ENCODE assay signal across 8 mouse cellular contexts in the genomic region with DNA sequence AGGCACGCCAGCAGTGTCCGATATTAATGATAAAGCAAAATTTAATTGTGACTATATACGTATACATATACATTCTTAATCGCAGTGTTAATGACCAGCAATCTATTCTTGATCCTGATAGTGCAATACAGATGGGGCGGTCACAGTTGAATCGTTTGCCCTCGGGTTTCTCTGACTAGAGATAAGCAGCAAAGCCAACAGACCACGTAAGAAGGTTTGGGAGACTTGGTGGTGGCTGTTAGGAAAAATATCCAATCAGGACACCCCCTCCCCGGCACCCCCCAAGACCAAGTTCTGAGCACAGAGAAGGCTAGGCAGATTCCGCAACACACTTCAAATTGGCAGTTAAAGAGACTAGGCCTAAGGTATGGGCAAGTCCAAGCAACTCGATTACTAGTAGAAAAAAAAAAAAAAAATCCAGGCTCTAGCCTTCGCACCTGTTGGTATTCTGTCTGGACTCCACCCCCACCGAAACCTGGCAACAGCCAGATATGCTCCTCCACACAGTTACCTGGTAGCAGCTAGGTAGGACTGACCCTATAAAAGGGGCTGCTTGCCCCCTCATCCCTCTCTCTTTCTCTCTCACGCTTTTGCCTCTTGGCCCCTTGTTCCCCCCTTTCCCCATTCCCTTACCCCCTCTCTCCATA. TPM values are rescaled to one million over a fixed set of nuclear protein-coding genes. Genes with fewer than 3 reads are reported as not detected.
A peak's percentile ranks its signal among the peaks of the same experiment; 100 is the strongest.
DNase-seq lines count a peak whose midpoint lies in the region; ATAC-seq and TF ChIP-seq lines count a peak whose summit lies in the region.

No protein-coding gene starts in this region.

- DNase-seq in heart, adult 18-20 months: no peak
- DNase-seq in ES-CJ7 (ENCODE audit: low read depth, low spot score): peak; percentile 13
- no peak for DNase-seq in liver, postnatal 0 days
- no peak for DNase-seq in adrenal gland, adult 8-10 months
- DNase-seq in left cerebral cortex, adult 11 months (ENCODE audit: low spot score): no peak
- no peak for DNase-seq in urinary bladder, postnatal 10 days (ENCODE audit: low spot score)

- H3K4me1 ChIP-seq in heart, embryonic 13.5 days: peaks cover 30% of the 10 kb centered on the region
- H3K4me1 ChIP-seq in forebrain, embryonic 13.5 days: peaks cover 26% of the 10 kb centered on the region
- H3K4me1 ChIP-seq in liver, postnatal 0 days (ENCODE audit: insufficient read depth): peaks cover 24% of the 10 kb centered on the region

- peak; percentile 54 for TF ChIP-seq EP300 in liver, postnatal 0 days (IDR thresholded peaks at IDR 0.05; ENCODE audit: low read depth)

- H3K27ac ChIP-seq in heart, embryonic 13.5 days (replicated peaks): peak overlapping the region; percentile 97
- peak overlapping the region; percentile 98 for H3K27ac ChIP-seq in forebrain, embryonic 13.5 days
- peak overlapping the region; percentile 100 for H3K27ac ChIP-seq in liver, postnatal 0 days (ENCODE audit: low read depth)

- peak overlapping the region; percentile 95 for H3K4me2 ChIP-seq in heart, embryonic 13.5 days
- H3K4me2 ChIP-seq in forebrain, embryonic 13.5 days: peak overlapping the region; percentile 90
- H3K4me2 ChIP-seq in liver, postnatal 0 days (ENCODE audit: low read depth, low read length): peak overlapping the region; percentile 82

- peaks cover 26% of the 10 kb centered on the region for H3K36me3 ChIP-seq in heart, embryonic 13.5 days
- peaks cover 21% of the 10 kb centered on the region for H3K36me3 ChIP-seq in forebrain, embryonic 13.5 days (ENCODE audit: poor library complexity, severe bottlenecking)
- H3K36me3 ChIP-seq in liver, postnatal 0 days (replicated peaks; ENCODE audit: insufficient read depth, low read length): peaks cover 18% of the 10 kb centered on the region

- TF ChIP-seq CTCF in liver, postnatal 0 days (IDR thresholded peaks at IDR 0.05; ENCODE audit: low read depth): no peak

- peak overlapping the region; percentile 94 for H3K9ac ChIP-seq in heart, embryonic 13.5 days
- peak overlapping the region; percentile 87 for H3K9ac ChIP-seq in forebrain, embryonic 13.5 days
- H3K9ac ChIP-seq in liver, postnatal 0 days (replicated peaks): peak overlapping the region; percentile 90

- WGBS in heart, embryonic 13.5 days: 18% methylated on average over 14 of the region's 14 CpGs
- WGBS in forebrain, embryonic 13.5 days: 17% methylated on average over 14 of the region's 14 CpGs
- WGBS in liver, postnatal 0 days (ENCODE audit: insufficient replicate concordance): 18% methylated on average over 14 of the region's 14 CpGs

- no peaks in the 10 kb centered on the region for H3K27me3 ChIP-seq in heart, embryonic 13.5 days (replicated peaks)
- H3K27me3 ChIP-seq in forebrain, embryonic 13.5 days: no peaks in the 10 kb centered on the region
- H3K27me3 ChIP-seq in liver, postnatal 0 days (ENCODE audit: insufficient read depth, low read length): no peaks in the 10 kb centered on the region

- H3K9me3 ChIP-seq in heart, embryonic 13.5 days: peaks cover 5% of the 10 kb centered on the region; the same call in 1 of the 2 replicates
- H3K9me3 ChIP-seq in forebrain, embryonic 13.5 days (replicated peaks): no peaks in the 10 kb centered on the region
- H3K9me3 ChIP-seq in liver, postnatal 0 days (ENCODE audit: low read length): peaks cover 4% of the 10 kb centered on the region

- no peak for ATAC-seq in heart, embryonic 13.5 days (ENCODE audit: extremely low read depth, insufficient number of reproducible peaks, low FRiP score, low TSS enrichment)
- ATAC-seq in forebrain, embryonic 13.5 days: no peak; the same call in 1 of the 2 replicates
- peak; percentile 18 for ATAC-seq in liver, postnatal 0 days

- peak overlapping the region; percentile 87 for H3K4me3 ChIP-seq in heart, embryonic 13.5 days
- H3K4me3 ChIP-seq in forebrain, embryonic 13.5 days: peak overlapping the region; percentile 79
- H3K4me3 ChIP-seq in liver, postnatal 0 days (ENCODE audit: low read depth, low read length): peak overlapping the region; percentile 86

RNA-seq across cellular contexts. Expression of gene Rexo4, which starts 0.7 kb away (rescaled TPM):
- 26.3 and 27.6 TPM in 2 replicates for polyA plus RNA-seq in heart, embryonic 13.5 days (2015; fragmentation: Nextera tagmentation; extraction: Ambion mirVana)
- 10 to 100 TPM; 11.1 to 12.1 TPM for total RNA-seq in heart, adult 18-20 months (2021)
- 39.5 and 40.3 TPM in 2 replicates for polyA plus RNA-seq in forebrain, embryonic 13.5 days (2015; fragmentation: Nextera tagmentation; extraction: Ambion mirVana)
- 13.7 and 14.2 TPM in 2 replicates for polyA plus RNA-seq in liver, postnatal 0 days (2015; fragmentation: Nextera tagmentation; extraction: Ambion mirVana)
- 10 to 100 TPM; 28.5 to 44.6 (median 37.5) TPM for total RNA-seq in adrenal gland, adult 8-10 months (2022)

RNA-seq across cellular contexts. Expression of gene Adamts13, which starts 8.4 kb away (rescaled TPM):
- 0.04 TPM in 2 replicates for polyA plus RNA-seq in heart, embryonic 13.5 days (2015; fragmentation: Nextera tagmentation; extraction: Ambion mirVana)
- not detected for total RNA-seq in heart, adult 18-20 months (2021)
- 0.34 TPM in 1 of 2 replicates, not detected in the other for polyA plus RNA-seq in forebrain, embryonic 13.5 days (2015; fragmentation: Nextera tagmentation; extraction: Ambion mirVana)
- polyA plus RNA-seq in liver, postnatal 0 days (2015; fragmentation: Nextera tagmentation; extraction: Ambion mirVana): 1.7 and 1.9 TPM in 2 replicates
- total RNA-seq in adrenal gland, adult 8-10 months (2022): not detected

RNA-seq across cellular contexts. Expression of gene Stkld1, which starts 31.0 kb away (rescaled TPM):
- polyA plus RNA-seq in heart, embryonic 13.5 days (2015; fragmentation: Nextera tagmentation; extraction: Ambion mirVana): 0.07 and 0.13 TPM in 2 replicates
- not detected for total RNA-seq in heart, adult 18-20 months (2021)
- 0.33 TPM in 1 of 2 replicates, not detected in the other for polyA plus RNA-seq in forebrain, embryonic 13.5 days (2015; fragmentation: Nextera tagmentation; extraction: Ambion mirVana)
- polyA plus RNA-seq in liver, postnatal 0 days (2015; fragmentation: Nextera tagmentation; extraction: Ambion mirVana): 0.06 TPM in 1 of 2 replicates, not detected in the other
- total RNA-seq in adrenal gland, adult 8-10 months (2022): under 1 TPM in 2 of 4 experiments, not detected in 2; 0.75 to 0.77 TPM

RNA-seq across cellular contexts. Expression of gene Surf4, which starts 31.1 kb away (rescaled TPM):
- 187 and 191 TPM in 2 replicates for polyA plus RNA-seq in heart, embryonic 13.5 days (2015; fragmentation: Nextera tagmentation; extraction: Ambion mirVana)
- total RNA-seq in heart, adult 18-20 months (2021): 10 to 100 TPM; 77.9 to 83.1 TPM
- polyA plus RNA-seq in forebrain, embryonic 13.5 days (2015; fragmentation: Nextera tagmentation; extraction: Ambion mirVana): 104 and 107 TPM in 2 replicates
- 105 and 112 TPM in 2 replicates for polyA plus RNA-seq in liver, postnatal 0 days (2015; fragmentation: Nextera tagmentation; extraction: Ambion mirVana)
- 100 to 1,000 TPM; 161 to 218 (median 182) TPM for total RNA-seq in adrenal gland, adult 8-10 months (2022)

RNA-seq across cellular contexts. Expression of gene Cacfd1, which starts 44.9 kb away (rescaled TPM):
- polyA plus RNA-seq in heart, embryonic 13.5 days (2015; fragmentation: Nextera tagmentation; extraction: Ambion mirVana): 35.9 and 43.2 TPM in 2 replicates
- 10 to 100 TPM; 45.6 to 48.8 TPM for total RNA-seq in heart, adult 18-20 months (2021)
- polyA plus RNA-seq in forebrain, embryonic 13.5 days (2015; fragmentation: Nextera tagmentation; extraction: Ambion mirVana): 115 and 125 TPM in 2 replicates
- 21.1 and 23.5 TPM in 2 replicates for polyA plus RNA-seq in liver, postnatal 0 days (2015; fragmentation: Nextera tagmentation; extraction: Ambion mirVana)
- 10 to 100 TPM; 64.5 to 73.5 (median 66.9) TPM for total RNA-seq in adrenal gland, adult 8-10 months (2022)
